Mouse (Mus musculus): Measurements from ENCODE around the gene Errfi1.
A peak's percentile ranks its signal among the peaks of the same experiment; 100 is the strongest.

Gene Errfi1

GRCm38 (mm10) chr4:150853680-150854461, at the start of gene Errfi1:
Gene Errfi1, plus strand, starts transcription at chr4:150853919.
- no peak for DNase-seq (ENCODE audit: low read depth, low spot score)

- no peak for DNase-seq (ENCODE audit: low read depth, low spot score)
Observed at GRCm38 (mm10) chr4:150804204-150804603, 49.5 kb upstream of the Errfi1 start.

- DNase-seq (ENCODE audit: low read depth, low spot score), result no peak
Observed at GRCm38 (mm10) chr4:150807727-150808470, 45.8 kb upstream of the Errfi1 start.

- no peak for DNase-seq (ENCODE audit: low read depth, low spot score)
Observed at GRCm38 (mm10) chr4:150808471-150808847, 45.3 kb upstream of the Errfi1 start.

- peak; percentile 72 for DNase-seq (ENCODE audit: low read depth, low spot score)
Observed at GRCm38 (mm10) chr4:150809323-150809722, 44.4 kb upstream of the Errfi1 start.

GRCm38 (mm10) chr4:150815144-150815543, 38.6 kb upstream of the Errfi1 start:
- DNase-seq (ENCODE audit: low read depth, low spot score), result no peak

- DNase-seq (ENCODE audit: low read depth, low spot score), result no peak
Observed at GRCm38 (mm10) chr4:150816414-150816951, 37.2 kb upstream of the Errfi1 start.

GRCm38 (mm10) chr4:150819126-150819910, 34.4 kb upstream of the Errfi1 start:
- no peak for DNase-seq (ENCODE audit: low read depth, low spot score)

- no peak for DNase-seq (ENCODE audit: low read depth, low spot score)
Observed at GRCm38 (mm10) chr4:150821381-150821780, 32.3 kb upstream of the Errfi1 start.

- no peak for DNase-seq (ENCODE audit: low read depth, low spot score)
Observed at GRCm38 (mm10) chr4:150822624-150823023, 31.1 kb upstream of the Errfi1 start.

- DNase-seq (ENCODE audit: low read depth, low spot score), result no peak
Observed at GRCm38 (mm10) chr4:150823614-150824480, 29.9 kb upstream of the Errfi1 start.

- no peak for DNase-seq (ENCODE audit: low read depth, low spot score)
Observed at GRCm38 (mm10) chr4:150824877-150825276, 28.8 kb upstream of the Errfi1 start.

GRCm38 (mm10) chr4:150825531-150825930, 28.2 kb upstream of the Errfi1 start:
- peak; percentile 37 for DNase-seq (ENCODE audit: low read depth, low spot score)

GRCm38 (mm10) chr4:150831321-150831720, 22.4 kb upstream of the Errfi1 start:
- DNase-seq (ENCODE audit: low read depth, low spot score), result no peak

- DNase-seq (ENCODE audit: low read depth, low spot score), result no peak
Observed at GRCm38 (mm10) chr4:150831941-150832340, 21.8 kb upstream of the Errfi1 start.

GRCm38 (mm10) chr4:150835163-150835562, 18.6 kb upstream of the Errfi1 start:
- DNase-seq (ENCODE audit: low read depth, low spot score), result no peak

GRCm38 (mm10) chr4:150836258-150836657, 17.5 kb upstream of the Errfi1 start:
- DNase-seq (ENCODE audit: low read depth, low spot score), result no peak

- no peak for DNase-seq (ENCODE audit: low read depth, low spot score)
Observed at GRCm38 (mm10) chr4:150836961-150837360, 16.8 kb upstream of the Errfi1 start.

- no peak for DNase-seq (ENCODE audit: low read depth, low spot score)
Observed at GRCm38 (mm10) chr4:150837458-150837857, 16.3 kb upstream of the Errfi1 start.

GRCm38 (mm10) chr4:150842045-150842444, 11.7 kb upstream of the Errfi1 start:
- DNase-seq (ENCODE audit: low read depth, low spot score), result no peak

- no peak for DNase-seq (ENCODE audit: low read depth, low spot score)
Observed at GRCm38 (mm10) chr4:150843181-150843580, 10.5 kb upstream of the Errfi1 start.
